ENCODE assay signal across 8 mouse cellular contexts in genomic region chr17:46060253-46060652, GRCm38 (mm10).
"Had no signal": no experiment of that assay in that cellular context is flagged by ENCODE, and none has a peak within 500 bp of the region (broad histone marks: within the 10 kb centered on the region; RNA-seq: fewer than 3 reads in every experiment).

No protein-coding gene starts in this region.

- DNase-seq: liver, embryonic 13.5 days; lung, adult 2 months; lung, postnatal 14 days; lung, postnatal 4 days; retina, postnatal 1 day; right cerebral cortex, postnatal 25 days; spleen, adult 18-20 months; thymus, postnatal 25 days had no signal
